Mouse (Mus musculus) stomach, postnatal 0 days (tissue): Measurements from ENCODE around the gene Zfp260.

Source experiments
- CTCF ChIP-seq: IDR thresholded peaks from 2 replicates; pipeline ENCODE4 v1.5.1; 2016; ENCODE audit warnings: antibody characterized with exemption, low read depth, mild to moderate bottlenecking, moderate library complexity
- EP300 ChIP-seq: optimal IDR thresholded peaks from 2 replicates; pipeline ENCODE3; 2016; ENCODE audit warnings: antibody characterized with exemption

- TF ChIP-seq CTCF (no peak), EP300 (no peak)
These were observed 27.6 kb downstream of the Zfp260 start for GRCm38 (mm10) chr7:30122188-30122530.
